In the genomic region with DNA sequence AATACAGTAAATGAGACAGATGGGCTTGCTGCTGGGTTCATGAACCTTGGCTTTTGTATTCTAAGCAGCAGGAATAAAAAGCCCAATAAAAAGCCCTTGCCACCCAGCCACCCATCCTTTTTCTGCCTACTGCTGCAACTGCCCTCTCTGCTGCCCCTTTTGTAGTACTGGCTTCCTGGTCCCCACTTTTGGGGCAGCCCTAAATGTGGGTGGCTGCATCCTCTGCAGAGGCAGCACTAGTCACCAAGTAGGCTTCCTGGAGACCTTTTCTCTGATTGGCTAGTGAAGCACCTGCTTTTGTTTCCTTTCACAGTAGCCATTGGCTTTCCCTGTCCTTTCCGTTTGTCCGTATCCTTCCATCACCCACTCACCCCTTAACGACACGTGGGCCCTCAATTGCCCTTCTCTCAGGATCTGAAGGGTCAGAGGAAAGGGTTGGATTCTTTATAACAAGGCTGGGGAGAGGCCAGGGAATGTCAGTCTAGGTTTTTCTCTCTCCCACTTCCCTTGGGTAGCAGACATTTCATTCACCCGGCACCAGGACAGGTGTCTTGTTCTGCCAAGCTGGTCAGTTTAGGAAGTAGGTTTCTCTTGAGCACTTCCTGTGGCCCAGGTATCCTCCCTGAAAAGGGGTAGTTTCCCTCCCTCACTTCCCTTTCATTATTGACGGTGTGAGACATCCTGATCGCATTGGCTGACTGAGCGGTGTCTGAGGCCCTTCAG, we compare ENCODE assay signal across 9 mouse cellular contexts. TPM values are rescaled to one million over a fixed set of nuclear protein-coding genes. Genes with fewer than 3 reads are reported as not detected.
DNase-seq lines count a peak whose midpoint lies in the region; ATAC-seq lines count a peak whose summit lies in the region.
"Had no signal": no experiment of that assay in that cellular context is flagged by ENCODE, and none has a peak within 500 bp of the region (broad histone marks: within the 10 kb centered on the region; RNA-seq: fewer than 3 reads in every experiment).

No protein-coding gene starts in this region.

- H3K27ac ChIP-seq in forebrain, embryonic 16.5 days (ENCODE audit: low read length) = peak overlapping the region; percentile 87
- H3K27ac ChIP-seq in liver, embryonic 15.5 days (replicated peaks) = peak overlapping the region; percentile 94

- H3K4me3 ChIP-seq in forebrain, embryonic 16.5 days (replicated peaks; ENCODE audit: low read length) = peak overlapping the region; percentile 53
- H3K4me3 ChIP-seq in liver, embryonic 15.5 days (replicated peaks) = peak overlapping the region; percentile 67

- peaks cover 60% of the 10 kb centered on the region for H3K4me1 ChIP-seq in forebrain, embryonic 16.5 days (replicated peaks; ENCODE audit: control insufficient read depth, insufficient read depth, low read length)
- H3K4me1 ChIP-seq in liver, embryonic 15.5 days (replicated peaks) = peaks cover 74% of the 10 kb centered on the region

- peak overlapping the region; percentile 78 for H3K4me2 ChIP-seq in forebrain, embryonic 16.5 days (ENCODE audit: low read length)
- peak overlapping the region; percentile 94 for H3K4me2 ChIP-seq in liver, embryonic 15.5 days

- H3K9ac ChIP-seq in forebrain, embryonic 16.5 days (replicated peaks; ENCODE audit: low read depth, low read length) = peak overlapping the region; percentile 67
- peak overlapping the region; percentile 19; the same call in 1 of the 2 replicates for H3K9ac ChIP-seq in liver, embryonic 15.5 days

- peaks cover 7% of the 10 kb centered on the region for H3K36me3 ChIP-seq in forebrain, embryonic 16.5 days (ENCODE audit: control insufficient read depth, insufficient read depth)
- H3K36me3 ChIP-seq in liver, embryonic 15.5 days (replicated peaks) = peaks cover 29% of the 10 kb centered on the region

- H3K27me3 ChIP-seq in forebrain, embryonic 16.5 days (replicated peaks; ENCODE audit: control insufficient read depth, insufficient read depth, low read length) = no peaks in the 10 kb centered on the region
- no peaks in the 10 kb centered on the region for H3K27me3 ChIP-seq in liver, embryonic 15.5 days

- no peaks in the 10 kb centered on the region for H3K9me3 ChIP-seq in forebrain, embryonic 16.5 days (ENCODE audit: control insufficient read depth, low read length)
- no peaks in the 10 kb centered on the region for H3K9me3 ChIP-seq in liver, embryonic 15.5 days (replicated peaks)

- no peak for ATAC-seq in forebrain, embryonic 16.5 days
- ATAC-seq in liver, embryonic 15.5 days (ENCODE audit: insufficient read depth) = no peak

- WGBS in forebrain, embryonic 16.5 days = 16% methylated on average over 8 of the region's 8 CpGs
- 30% methylated on average over 8 of the region's 8 CpGs for WGBS in liver, embryonic 15.5 days (ENCODE audit: insufficient replicate concordance)

- peak; percentile 17 to 24 for DNase-seq in layer of hippocampus, adult 8-10 months (ENCODE audit: low spot score in 2 of 2)
- no peak for DNase-seq in layer of hippocampus, adult 11-12 months (ENCODE audit: low spot score)
- peak; percentile 79 for DNase-seq in T-cell, adult 2 months (ENCODE audit: low spot score)
- peak; percentile 51 for DNase-seq in thymus, postnatal 25 days
- DNase-seq in ovary, adult 18-20 months (ENCODE audit: low spot score) = no peak
- no peak for DNase-seq in cerebellum, adult 9-11 months

RNA-seq across cellular contexts. Expression of gene Per1, which starts 3.2 kb away (rescaled TPM):
- 100 to 1,000 TPM in 2 of 4 experiments, 10 to 100 TPM in 2; 91.2 to 107 (median 97.7) TPM for total RNA-seq in layer of hippocampus, adult 8-10 months (2022)
- 11.8 and 12.1 TPM in 2 replicates for polyA plus RNA-seq in forebrain, embryonic 16.5 days (2015; fragmentation: Nextera tagmentation; extraction: Ambion mirVana)
- polyA plus RNA-seq in liver, embryonic 15.5 days (2015; fragmentation: Nextera tagmentation; extraction: Ambion mirVana) = 6.4 and 7.6 TPM in 2 replicates

RNA-seq across cellular contexts. Expression of gene Vamp2, which starts 9.9 kb away (rescaled TPM):
- total RNA-seq in layer of hippocampus, adult 8-10 months (2022) = 100 to 1,000 TPM; 926 to 962 (median 934) TPM
- polyA plus RNA-seq in forebrain, embryonic 16.5 days (2015; fragmentation: Nextera tagmentation; extraction: Ambion mirVana) = 217 and 259 TPM in 2 replicates
- polyA plus RNA-seq in liver, embryonic 15.5 days (2015; fragmentation: Nextera tagmentation; extraction: Ambion mirVana) = 14.9 and 19.6 TPM in 2 replicates

RNA-seq across cellular contexts. Expression of gene Hes7, which starts 22.0 kb away (rescaled TPM):
- total RNA-seq in layer of hippocampus, adult 8-10 months (2022) = 1 to 10 TPM in 3 of 4 experiments, under 1 TPM in 1; 0.97 to 1.8 (median 1.2) TPM
- polyA plus RNA-seq in forebrain, embryonic 16.5 days (2015; fragmentation: Nextera tagmentation; extraction: Ambion mirVana) = 0.26 and 0.67 TPM in 2 replicates
- 0.12 and 0.18 TPM in 2 replicates for polyA plus RNA-seq in liver, embryonic 15.5 days (2015; fragmentation: Nextera tagmentation; extraction: Ambion mirVana)

RNA-seq across cellular contexts. Expression of gene 9130213A22Rik, which starts 24.2 kb away (rescaled TPM):
- total RNA-seq in layer of hippocampus, adult 8-10 months (2022) = 1 to 10 TPM; 1.4 to 1.7 (median 1.5) TPM
- 0.39 and 0.71 TPM in 2 replicates for polyA plus RNA-seq in forebrain, embryonic 16.5 days (2015; fragmentation: Nextera tagmentation; extraction: Ambion mirVana)
- 0.07 TPM in 1 of 2 replicates, not detected in the other for polyA plus RNA-seq in liver, embryonic 15.5 days (2015; fragmentation: Nextera tagmentation; extraction: Ambion mirVana)

RNA-seq across cellular contexts. Expression of gene Aloxe3, which starts 27.5 kb away (rescaled TPM):
- 10 to 100 TPM in 2 of 4 experiments, 1 to 10 TPM in 2; 8.8 to 14.4 (median 10.1) TPM for total RNA-seq in layer of hippocampus, adult 8-10 months (2022)
- 2.8 and 3.5 TPM in 2 replicates for polyA plus RNA-seq in forebrain, embryonic 16.5 days (2015; fragmentation: Nextera tagmentation; extraction: Ambion mirVana)
- 0.13 TPM in 1 of 2 replicates, not detected in the other for polyA plus RNA-seq in liver, embryonic 15.5 days (2015; fragmentation: Nextera tagmentation; extraction: Ambion mirVana)
- total RNA-seq: neutrophil, adult 5-6 weeks had no signal

Comparison
In these comparisons a context has a peak if more than half of its experiments do, and no peak if none do; other contexts are left out.
1. DNase-seq: peak in layer of hippocampus, adult 8-10 months (2 of 2), T-cell, adult 2 months (single experiment) and thymus, postnatal 25 days (single experiment); none in layer of hippocampus, adult 11-12 months (single experiment), ovary, adult 18-20 months (single experiment) and cerebellum, adult 9-11 months (single experiment).
2. RNA of gene Vamp2, which starts 9.9 kb away (polyA plus RNA-seq): 217 to 259 TPM in forebrain, embryonic 16.5 days; 14.9 to 19.6 TPM in liver, embryonic 15.5 days; every median in the first group is over 10 times any median in the second.